Mouse (Mus musculus): ENCODE results near the gene Flt3.
A peak's percentile ranks its signal among the peaks of the same experiment; 100 is the strongest.

Flt3 gene

GRCm38 (mm10) chr5:147306638-147307397, 93.5 kb downstream of the Flt3 start, which contains the start of gene Cdx2:
Gene Cdx2 (minus strand): TSS chr5:147307270.
- no peak for DNase-seq

- no peak for DNase-seq
Measured at GRCm38 (mm10) chr5:147305856-147306637, 94.2 kb downstream of the Flt3 start.

GRCm38 (mm10) chr5:147305166-147305565, 95.1 kb downstream of the Flt3 start:
- DNase-seq = no peak

GRCm38 (mm10) chr5:147304276-147305155, 95.8 kb downstream of the Flt3 start:
- no peak for DNase-seq

- DNase-seq = no peak
Measured at GRCm38 (mm10) chr5:147302746-147303400, 97.4 kb downstream of the Flt3 start.

GRCm38 (mm10) chr5:147302141-147302540, 98.1 kb downstream of the Flt3 start:
- DNase-seq = no peak

- DNase-seq = no peak
Measured at GRCm38 (mm10) chr5:147301781-147302070, 98.6 kb downstream of the Flt3 start.

- DNase-seq = no peak
Measured at GRCm38 (mm10) chr5:147300917-147301780, 99.1 kb downstream of the Flt3 start.

- DNase-seq = no peak
Measured at GRCm38 (mm10) chr5:147300001-147300363, 100.3 kb downstream of the Flt3 start.

- no peak for DNase-seq
Measured at GRCm38 (mm10) chr5:147299255-147300000, 100.9 kb downstream of the Flt3 start.

GRCm38 (mm10) chr5:147297249-147297648, 103.0 kb downstream of the Flt3 start:
- DNase-seq = no peak

- DNase-seq = peak; percentile 42
Measured at GRCm38 (mm10) chr5:147294121-147294520, 106.2 kb downstream of the Flt3 start.

- peak; percentile 67 for DNase-seq
Measured at GRCm38 (mm10) chr5:147293127-147293910, 107.0 kb downstream of the Flt3 start.

GRCm38 (mm10) chr5:147292506-147293120, 107.7 kb downstream of the Flt3 start:
- no peak for DNase-seq

- DNase-seq = no peak
Measured at GRCm38 (mm10) chr5:147291764-147292505, 108.4 kb downstream of the Flt3 start.

- DNase-seq = no peak
Measured at GRCm38 (mm10) chr5:147284365-147284764, 115.9 kb downstream of the Flt3 start.

Measured in right cerebral cortex, postnatal 4 days (tissue).